Mouse (Mus musculus): ENCODE measurements around the gene Nek10.
"Not testable (repeated sequence)": the region's sequence is repeated elsewhere in the genome, so short reads cannot be mapped to it uniquely, and the experiment has no call there.

The Nek10 gene

DNA sequence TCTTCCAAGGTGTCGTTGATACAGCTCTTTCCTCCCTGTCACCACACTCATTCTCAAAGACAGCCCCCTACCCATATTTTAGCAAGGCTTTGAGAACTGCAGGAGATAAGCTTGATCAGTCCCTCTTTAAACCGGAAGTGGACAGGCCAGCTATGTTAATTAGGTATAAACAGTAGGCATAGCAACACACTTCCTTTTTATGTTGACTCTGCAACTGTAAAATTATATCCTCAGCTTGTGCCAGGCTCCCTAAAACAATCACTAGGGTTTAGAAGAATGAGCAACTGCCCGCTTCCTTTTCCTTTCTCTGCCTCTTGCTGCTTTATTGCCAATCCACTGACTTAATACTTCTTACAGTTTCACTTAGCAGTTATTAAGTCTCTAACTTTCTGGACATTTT lies 67.2 kb downstream of the Nek10 start:
- no peak for DNase-seq (ENCODE audit: low spot score in 2 of 2)

DNA sequence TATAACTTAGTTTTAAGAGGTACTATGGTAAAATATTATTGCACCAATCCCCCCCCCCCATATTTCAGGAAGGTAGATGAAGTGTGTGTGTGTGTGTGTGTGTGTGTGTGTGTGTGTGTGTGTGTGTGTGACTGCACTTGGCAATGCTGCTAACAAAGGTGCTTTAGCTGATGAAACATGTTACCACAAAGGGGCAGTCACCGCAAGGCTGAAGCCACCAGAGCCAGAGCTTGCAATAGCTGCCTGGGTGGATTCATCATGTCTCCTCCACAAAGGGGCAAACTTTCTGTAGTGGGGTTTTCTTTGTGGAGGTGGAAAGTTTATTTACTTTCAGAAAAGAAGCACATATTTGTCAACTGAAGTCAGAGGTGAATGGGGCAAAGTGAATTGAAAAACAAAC lies 67.9 kb downstream of the Nek10 start:
- no peak for DNase-seq (ENCODE audit: low spot score in 2 of 2)

DNA sequence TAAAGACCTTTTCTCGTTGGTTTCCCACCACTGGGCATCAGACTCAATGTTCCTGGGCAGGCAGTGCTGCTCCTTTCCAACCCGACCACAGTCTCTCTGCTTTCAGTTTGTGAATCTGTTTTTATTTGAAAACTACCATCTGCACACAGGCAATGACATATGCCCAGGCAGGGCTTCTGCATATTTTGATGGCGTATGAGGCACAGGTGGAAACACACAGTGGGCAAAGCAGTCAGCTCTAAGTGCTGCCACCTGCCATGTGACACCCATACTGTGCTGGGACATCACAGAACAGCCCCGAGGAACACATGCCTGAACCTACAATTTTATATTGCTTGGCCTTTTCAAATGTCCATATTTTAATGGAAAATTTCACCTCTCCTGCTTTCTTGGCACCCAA lies 68.5 kb downstream of the Nek10 start:
- DNase-seq (ENCODE audit: low spot score in 2 of 2) = no peak

DNA sequence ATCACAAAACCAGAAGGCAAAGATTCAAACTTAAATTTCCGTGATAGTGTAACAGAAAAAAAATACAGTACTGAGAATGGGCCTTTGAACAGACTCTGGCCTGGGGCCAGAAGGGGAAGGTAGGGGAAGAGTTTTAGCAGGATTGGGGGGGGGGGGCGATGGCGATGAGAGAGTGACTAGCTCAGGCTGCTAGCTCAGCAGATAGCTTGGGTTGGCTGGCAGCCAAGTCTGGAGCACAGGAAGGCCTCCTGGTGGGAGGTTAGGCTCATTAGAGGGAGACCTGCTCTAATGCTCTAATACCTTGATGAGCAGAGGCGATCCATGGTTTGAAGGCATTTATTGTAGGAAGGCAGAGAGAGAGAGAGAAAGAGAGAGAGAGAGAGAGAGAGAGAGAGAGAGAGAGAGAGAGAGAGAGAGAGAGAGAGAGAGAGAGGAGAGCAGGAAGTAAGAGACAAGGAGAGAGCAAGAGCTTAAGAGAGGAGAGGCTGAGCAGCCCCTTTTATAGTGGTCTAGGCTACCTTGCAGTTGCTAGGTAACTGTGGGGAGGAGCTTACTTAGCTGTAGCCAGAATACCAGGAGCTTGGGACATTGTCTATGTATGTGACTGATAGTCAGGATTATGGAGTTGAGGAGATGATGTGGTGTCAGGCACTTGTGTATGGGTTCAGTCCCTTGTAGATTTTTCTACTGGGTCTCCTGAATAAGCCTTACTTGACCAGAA lies 90.9 kb downstream of the Nek10 start:
- DNase-seq (ENCODE audit: low spot score in 2 of 2) = no peak

DNA sequence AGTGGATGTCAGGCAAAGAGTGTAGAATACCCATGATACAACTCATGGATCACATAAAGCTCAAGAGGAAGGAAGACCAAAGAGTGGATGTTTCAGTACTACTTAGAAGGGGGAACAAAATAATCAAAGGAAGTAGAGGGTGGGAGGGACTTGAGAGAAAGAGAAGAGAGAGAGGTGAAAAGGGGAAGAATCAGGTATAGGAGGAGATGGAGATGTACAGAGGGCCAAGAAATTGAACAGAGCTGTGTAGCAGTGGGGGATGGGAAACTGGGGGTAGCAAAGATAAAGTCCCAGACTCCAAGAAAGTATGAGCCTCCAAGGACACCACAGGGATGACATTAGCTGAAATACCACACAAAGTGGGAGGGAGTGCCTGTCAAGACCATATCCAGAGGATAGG lies 91.6 kb downstream of the Nek10 start:
- no peak for DNase-seq (ENCODE audit: low spot score in 2 of 2)

DNA sequence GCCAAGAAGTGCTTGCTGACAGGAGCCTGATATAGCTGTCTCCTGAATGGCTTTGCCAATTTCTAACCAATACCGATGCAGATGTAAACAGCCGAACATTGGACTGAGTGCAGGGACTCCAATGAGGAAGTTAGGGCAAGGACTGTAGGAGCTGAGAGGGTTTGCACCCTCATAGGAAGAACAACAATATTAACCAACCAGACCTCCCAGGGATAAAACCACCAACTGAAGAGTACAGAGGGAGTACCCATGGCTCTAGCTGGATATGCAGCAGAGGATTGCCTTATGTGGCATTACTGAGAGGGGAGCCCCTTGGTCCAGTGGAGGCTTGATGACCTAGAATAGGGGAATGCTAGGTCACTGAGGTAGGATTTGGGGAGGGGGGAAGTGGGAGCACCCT lies 92.1 kb downstream of the Nek10 start:
- DNase-seq (ENCODE audit: low spot score in 2 of 2) = no peak

DNA sequence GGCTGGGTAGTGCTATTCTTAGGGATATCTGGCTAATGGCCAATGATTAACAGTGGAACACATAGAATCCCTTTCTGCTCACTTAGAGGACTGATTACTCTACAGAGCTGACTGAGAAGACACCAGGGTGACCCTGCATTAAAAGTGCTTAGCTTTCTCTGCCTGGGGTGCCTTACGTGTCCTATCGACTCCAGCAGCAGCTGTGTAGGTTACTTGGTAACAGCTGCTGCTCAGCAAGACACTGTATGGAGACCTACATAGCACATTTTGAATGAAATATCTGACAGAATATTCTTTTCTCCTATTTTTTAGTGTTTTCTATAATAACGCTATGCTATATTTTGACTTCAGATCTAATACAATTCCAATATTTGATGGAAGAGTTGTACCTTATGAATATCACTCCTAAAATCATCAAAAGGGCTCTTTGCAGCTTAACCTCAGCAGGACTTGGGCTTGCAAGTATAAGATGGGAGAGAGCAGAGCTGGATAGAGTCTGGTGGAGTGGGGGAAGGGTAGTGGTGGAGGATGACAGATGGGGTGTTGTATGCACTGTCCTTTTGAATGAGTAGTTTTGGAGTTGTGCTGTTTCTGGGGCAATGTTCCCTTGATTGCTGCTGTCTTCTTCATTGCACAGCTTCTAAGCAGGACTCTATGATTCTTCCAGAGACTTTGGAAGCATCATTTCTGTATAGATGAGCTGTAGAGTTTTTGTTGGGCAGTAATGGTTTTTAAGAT lies 93.4 kb downstream of the Nek10 start:
- no peak for DNase-seq (ENCODE audit: low spot score in 2 of 2)

DNA sequence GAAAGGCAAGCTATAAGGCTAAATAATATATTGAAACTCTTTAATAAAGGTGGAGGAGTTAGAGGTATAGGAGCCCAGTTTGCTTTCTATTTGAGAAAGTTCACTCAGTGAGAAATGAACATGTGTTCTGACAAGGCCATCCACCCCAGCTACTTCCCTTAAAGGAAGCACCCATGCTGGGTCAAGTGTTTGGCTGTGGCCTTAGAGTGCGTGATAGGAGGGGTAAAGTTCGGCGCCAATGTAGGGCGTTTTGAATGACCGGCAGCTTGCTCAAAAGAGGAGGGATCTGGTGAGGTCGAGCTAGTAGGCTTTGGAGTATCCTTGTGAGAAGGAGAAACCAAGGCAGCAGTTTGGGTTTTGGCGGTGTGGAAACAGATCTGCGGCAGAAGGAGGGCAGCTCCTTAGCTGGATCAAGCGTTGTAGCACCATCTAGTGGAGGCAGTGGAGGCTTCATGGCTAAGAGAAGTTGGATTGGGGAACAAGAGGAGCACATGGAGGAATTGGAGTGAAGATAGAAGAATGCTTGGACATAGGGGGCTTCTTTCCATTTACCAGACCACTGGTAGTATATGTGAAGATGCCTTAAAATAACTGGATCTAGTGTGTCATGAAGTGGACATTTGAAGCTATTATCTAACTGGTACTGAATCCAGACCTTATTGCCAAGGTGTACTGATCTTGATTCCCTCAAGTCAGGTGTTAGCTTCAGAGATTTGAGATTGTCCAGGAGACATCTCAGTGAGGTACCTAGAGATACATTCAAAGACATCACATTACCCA lies 101.7 kb downstream of the Nek10 start:
- peak; percentile 79 to 80 for DNase-seq (ENCODE audit: low spot score in 2 of 2)

DNA sequence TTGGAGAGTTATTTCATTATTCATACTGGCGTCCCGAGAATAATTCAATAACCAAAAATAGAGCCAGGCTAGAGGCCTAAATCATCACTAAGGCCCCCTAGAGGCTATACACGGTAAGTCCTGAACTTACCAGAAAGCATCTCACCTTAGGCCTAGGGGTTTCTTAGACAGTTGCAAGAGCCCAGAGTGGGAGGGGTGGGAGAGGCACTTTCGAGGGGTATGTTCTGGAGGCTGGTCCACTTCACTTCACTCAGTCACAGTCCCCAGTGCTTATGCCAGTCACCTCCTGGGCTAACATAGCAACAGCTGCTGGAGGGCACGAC lies 102.3 kb downstream of the Nek10 start:
- no peak for DNase-seq (ENCODE audit: low spot score in 2 of 2)

DNA sequence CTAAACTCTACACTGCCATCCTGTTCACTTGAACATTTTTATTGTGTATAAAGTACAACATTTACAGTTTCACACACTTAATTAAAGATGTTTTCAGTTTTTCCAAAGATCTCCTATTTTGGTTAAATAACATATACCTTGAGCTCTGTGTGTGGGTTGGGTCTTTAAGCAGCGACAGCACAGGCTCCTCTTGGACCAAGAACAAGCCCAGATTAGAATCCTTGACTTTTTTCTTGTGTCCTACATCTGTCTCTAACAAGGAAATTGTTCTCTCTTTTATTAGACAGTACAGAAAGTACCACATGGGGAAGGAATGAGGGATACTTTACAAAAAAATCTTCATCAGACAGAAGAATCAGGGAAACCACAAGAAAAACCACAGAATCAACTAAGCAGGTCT lies 122.4 kb downstream of the Nek10 start:
- no peak for DNase-seq (ENCODE audit: low spot score in 2 of 2)

DNA sequence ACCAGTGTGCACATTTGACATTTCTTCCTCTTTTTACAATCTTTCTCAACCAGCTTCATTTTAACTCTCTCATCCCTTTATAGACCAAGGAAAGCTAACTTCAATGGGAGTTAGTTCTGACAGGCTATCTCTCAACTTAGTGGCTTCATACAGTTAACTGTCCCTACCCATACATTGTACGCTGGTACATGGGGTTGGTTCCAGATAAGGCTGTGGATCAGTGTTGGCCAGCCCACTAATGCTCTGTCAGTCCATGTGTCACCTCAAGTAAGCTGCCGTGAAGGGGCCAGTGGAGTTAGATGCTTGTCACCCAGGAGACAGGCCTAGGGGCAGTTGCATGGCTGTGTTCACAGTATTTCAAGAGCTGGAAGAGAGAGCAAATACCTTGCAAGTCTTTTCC lies 124.3 kb downstream of the Nek10 start:
- no peak for DNase-seq (ENCODE audit: low spot score in 2 of 2)

DNA sequence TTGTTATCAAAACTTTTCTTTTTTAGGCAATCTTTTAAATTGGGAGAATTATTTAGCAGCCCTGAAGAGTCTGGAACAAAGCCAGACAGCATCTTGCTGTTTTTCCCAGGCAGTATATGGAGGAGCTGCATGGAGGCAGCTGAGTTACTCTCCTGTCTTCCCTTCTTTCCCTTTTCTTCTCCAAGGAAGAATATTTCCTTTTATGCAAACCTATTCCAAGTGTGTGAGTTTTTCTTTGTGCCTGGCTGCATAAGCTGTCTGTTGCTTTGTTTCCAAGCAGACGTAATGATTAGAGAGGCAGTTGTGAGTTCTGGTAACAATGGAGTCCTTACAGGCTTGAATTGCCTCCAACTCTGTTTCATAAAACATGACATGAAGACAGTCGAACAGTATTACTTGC lies 131.8 kb downstream of the Nek10 start:
- DNase-seq (ENCODE audit: low spot score in 2 of 2) = no peak

DNA sequence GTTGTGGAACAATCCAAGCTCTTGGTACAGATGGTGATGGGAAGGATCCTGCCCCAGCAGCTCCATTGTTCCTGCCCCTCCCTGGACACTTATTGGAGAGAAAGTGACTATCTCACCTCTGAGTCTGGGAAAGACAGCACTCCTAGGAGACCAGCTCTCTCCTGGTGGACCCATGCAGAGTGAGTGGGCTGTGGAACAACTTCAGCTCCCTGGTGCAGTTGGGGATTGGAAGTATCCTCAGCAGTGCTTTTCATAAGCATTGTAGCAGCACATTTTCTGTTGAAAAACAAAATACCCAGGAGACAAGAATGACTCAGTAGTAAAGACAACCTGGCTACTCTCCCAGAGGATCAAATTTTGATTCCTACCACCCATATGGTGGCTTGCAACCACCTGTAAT lies 142.7 kb downstream of the Nek10 start:
- DNase-seq (ENCODE audit: low spot score in 2 of 2) = no peak

DNA sequence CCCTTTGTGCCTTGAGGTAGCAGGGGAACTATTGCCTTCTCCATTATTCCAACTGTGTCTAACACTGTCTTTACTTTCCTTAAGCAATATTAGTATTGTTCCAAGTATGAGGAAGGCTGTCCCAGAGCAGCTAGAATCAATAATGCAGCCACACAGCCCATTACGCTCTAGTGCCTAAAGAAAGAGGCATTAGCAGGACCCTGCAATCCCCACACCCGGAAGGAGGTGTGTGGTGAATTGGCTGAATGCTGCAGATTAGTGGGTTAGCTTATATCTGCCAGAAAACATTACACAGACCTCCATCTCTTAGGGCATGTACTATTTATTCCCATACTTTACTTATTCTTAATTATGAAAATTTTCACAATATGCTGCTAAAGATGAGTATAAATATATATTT lies 145.8 kb downstream of the Nek10 start:
- no peak for DNase-seq (ENCODE audit: low spot score in 2 of 2)

DNA sequence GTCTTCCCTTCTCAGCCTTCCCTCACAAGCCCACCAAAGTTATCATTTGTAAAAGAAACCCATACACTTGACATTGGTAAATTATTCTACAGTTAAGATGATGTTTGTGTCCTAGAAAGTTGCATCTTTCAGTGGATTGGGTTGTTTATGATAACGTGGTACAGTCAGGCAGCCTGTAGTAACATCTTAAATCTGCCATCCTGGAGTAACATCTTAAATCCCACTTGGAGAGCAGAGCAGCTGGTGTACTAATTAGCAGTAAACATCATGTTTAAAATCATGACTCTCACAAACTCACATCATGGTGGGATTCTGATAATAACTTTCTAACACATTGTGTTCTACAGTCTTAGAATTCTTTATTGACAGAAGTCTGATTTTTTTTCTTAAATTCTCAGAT lies 148.6 kb downstream of the Nek10 start:
- DNase-seq (ENCODE audit: low spot score in 2 of 2) = no peak

DNA sequence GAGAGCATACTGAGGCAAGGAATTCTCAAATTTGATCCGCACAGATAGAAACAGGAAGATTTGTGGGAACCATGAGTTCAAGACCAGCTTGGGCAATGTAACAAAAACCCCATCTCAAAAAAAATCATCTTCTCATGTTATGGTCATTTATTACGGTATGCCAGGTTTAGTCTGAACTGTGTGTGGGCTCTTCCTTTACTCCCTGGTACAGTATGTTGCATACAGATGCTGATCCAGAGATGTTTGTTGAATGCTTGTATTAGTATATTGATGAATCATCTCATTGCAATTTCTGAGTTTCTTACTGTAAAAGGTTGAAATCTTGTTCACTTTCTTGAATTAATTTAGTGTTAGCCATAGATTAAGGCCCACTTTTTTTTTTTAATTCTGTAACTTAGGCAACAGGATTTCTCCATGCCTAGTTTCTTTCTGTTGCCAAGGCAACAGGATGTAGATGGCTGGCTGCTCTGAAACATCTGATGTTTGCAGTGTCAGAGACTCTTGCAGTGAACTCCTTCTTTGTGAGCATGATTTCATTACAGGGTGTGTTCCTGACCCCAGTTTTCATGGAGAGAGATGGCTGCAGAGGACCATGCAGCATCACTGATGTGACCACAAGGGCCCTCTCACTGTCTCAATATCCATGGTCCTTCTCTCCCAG lies 156.7 kb downstream of the Nek10 start:
- DNase-seq (ENCODE audit: low spot score in 2 of 2) = no peak

DNA sequence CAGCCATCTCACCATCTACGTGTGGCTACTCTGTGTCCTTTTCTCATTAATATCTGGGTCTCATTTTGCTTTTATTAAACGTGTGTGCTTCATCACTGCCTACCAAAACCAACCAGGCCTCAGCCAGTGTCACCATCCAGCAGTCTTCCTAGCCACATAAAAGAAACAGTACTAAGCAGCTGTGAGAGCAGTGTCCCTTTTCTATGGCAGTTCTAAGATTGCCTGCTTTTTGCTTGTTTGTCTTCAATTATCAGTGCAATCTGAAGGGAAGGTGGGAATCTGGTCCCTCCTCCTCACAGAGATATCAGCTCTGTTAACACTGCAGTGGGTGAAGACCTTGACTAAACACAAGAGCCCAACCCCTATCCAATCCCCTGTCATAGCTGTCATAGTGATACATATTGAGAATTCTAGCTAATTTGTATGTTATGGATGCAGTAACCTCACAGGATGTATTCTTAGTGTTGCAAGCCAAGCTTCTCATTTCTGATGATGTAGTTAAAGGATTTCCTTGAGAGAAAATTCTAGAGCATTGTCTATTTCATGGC lies 157.3 kb downstream of the Nek10 start:
- no peak for DNase-seq (ENCODE audit: low spot score in 2 of 2)

DNA sequence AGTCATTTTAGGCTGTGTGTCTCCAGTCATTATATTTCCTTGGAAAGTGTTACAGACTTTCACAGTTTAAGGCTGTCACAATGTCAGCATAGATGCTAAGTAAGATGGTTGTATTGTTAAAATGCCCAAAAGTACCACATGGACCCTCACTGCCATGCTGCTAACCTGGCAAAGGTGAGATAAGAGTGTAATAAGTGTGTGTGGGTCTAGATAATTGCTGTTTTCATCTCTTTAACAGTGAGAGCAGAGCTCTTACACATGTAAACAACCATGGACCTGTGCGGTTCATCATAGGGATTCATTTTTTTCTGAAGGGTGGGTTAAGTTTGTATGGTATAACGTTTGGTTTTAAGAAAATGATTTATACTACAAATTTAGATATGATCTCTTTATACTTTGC lies 167.4 kb downstream of the Nek10 start:
- DNase-seq (ENCODE audit: low spot score in 2 of 2) = no peak

DNA sequence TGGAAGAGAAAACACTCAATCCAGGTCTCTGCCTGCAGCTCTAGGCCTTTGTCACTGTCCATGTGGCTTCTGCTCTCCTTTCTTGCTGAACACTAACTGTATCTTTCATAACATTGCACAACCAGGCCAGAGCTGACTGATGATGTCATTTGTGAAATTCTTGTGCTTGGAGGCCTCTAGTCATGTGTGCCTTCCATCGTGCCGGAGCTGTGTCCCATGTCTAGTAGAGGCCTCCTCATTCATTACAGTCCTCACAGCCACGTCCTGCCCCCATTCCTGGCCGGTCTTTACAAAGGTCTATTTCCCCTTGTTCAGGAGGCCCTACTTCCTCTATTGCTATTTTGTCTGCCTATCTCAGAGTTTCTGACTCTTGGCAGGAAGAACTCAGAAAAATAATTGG lies 167.8 kb downstream of the Nek10 start:
- DNase-seq (ENCODE audit: low spot score in 2 of 2) = no peak

DNA sequence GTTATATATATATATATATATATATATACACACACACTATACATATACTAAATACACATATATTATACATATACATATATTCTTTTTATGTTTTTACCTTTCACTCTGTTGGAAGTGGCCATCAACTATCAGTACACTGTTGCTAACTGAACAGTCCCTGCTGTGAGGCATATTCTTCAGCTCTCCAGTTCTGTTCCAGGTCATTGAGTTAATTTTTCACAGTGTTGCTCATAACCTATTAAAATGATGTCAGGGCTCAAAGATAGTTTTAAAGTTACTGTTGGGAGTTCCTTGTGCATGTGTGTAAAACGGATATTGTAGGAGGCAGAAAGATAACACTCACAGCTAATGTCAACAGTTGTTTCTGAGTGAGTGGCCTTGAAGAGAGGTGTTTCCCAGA lies 170.9 kb downstream of the Nek10 start:
- DNase-seq (ENCODE audit: low spot score in 2 of 2) = no peak

DNA sequence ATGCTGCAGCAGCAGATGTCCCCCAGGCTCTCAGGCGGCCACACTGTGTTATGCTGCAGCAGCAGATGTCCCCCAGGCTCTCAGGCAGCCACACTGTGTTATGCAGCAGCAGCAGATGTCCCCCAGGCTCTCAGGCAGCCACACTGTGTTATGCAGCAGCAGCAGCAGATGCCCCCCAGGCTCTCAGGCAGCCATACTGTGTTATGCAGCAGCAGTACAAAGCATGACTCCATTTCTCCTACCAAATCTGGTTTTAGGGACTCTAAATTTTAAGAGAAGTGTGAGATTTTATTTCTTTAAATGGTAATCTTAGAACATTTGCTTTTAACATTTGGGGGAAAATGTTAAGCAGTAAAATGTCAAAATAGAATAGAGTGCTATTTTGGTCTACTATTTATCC lies 180.9 kb downstream of the Nek10 start:
- not testable (repeated sequence) for DNase-seq (ENCODE audit: low spot score in 2 of 2)

Measured in right cerebral cortex, adult 2 months (tissue).